Mouse (Mus musculus): ENCODE measurements around the gene Esm1.
"Not testable (repeated sequence)": the region's sequence is repeated elsewhere in the genome, so short reads cannot be mapped to it uniquely, and the experiment has no call there.

The Esm1 gene

GRCm38 (mm10) chr13:113242129-113242528, 32.7 kb downstream of the Esm1 start:
- no peak for DNase-seq

- no peak for DNase-seq
Measured at GRCm38 (mm10) chr13:113245025-113245424, 35.6 kb downstream of the Esm1 start.

DNA sequence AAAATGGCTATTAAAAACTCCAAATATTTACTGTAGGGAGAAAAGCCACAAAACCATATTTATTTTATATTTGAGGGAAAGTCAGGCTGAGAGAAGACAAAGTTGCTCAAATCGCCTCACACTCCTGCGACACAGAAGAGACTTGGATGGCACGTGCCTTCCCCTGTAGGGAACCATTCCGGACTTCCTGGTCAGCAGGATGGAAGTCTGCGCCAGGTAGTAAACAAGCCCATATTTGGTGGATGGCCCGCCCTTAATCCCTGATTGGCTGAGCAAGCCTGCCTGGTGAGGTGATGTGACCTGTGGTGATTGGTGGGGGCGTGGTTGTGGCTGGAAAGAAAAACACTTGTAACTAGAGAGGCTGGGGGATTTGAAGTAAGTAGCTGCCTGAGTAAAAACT, 43.1 kb downstream of the Esm1 start:
- not testable (repeated sequence) for DNase-seq

DNA sequence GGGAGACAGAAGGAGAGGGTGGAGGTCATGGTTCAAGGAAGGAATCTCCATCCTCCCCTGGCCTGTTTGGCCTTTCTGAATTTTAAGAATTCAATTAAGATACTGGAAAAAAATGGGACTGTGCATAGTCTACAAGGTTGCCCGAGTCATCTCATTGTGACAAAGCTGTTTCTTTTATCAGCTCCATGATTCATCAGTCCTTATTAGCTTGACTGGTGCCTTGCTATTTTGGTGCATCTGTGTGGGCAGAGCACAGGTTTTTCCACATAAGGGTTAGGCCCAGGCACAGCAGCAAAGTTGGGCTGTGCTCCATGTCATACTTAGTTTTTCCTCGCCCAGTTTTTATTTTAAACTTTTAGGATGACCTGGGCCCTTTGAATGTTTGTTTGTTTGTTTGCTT, 47.3 kb downstream of the Esm1 start:
- DNase-seq, result no peak

- DNase-seq, result no peak
Measured at GRCm38 (mm10) chr13:113257190-113257589, 47.7 kb downstream of the Esm1 start.

DNA sequence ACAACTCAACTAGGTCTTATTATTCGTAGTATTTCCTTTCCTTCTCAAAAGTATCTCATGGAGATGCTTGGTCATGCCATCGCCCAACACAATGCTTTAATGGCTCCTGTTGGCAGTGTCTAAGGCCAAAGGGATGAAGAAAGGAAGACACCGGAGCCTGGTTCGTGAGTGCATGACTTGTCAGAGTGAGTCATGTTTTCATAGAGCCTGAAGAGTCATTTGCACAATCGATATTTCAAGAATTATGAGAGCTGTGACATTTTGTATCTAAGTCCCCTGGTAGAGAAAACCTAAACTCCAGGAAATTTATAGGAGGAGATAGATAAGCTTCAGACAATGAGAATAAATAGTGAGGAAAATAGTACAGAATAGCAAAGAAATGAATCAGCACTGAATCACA, 49.8 kb downstream of the Esm1 start:
- no peak for DNase-seq

GRCm38 (mm10) chr13:113262822-113263221, 53.4 kb downstream of the Esm1 start:
- no peak for DNase-seq

DNA sequence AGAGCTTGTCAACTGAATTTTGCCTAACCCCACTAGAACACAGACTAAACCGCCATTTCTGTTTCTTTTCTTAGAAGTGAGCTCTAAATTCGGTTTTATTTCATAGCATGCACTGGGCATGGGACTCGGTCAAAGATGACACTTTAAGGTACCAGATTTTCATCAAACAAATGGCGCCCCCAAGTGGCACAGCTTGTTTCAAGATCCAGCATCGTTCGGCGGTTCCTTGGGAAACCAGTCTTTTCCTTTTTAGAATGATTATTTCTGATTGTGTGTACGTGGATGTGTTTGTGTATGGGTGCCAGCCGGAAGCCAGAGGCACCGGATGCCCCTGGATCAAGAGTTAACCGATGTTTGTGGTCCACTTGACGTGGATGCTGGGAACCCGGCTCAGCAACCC, 55.8 kb downstream of the Esm1 start:
- DNase-seq, result no peak

- peak; percentile 39 for DNase-seq
Measured at GRCm38 (mm10) chr13:113266495-113266951, 57.1 kb downstream of the Esm1 start.

- DNase-seq, result no peak
Measured at GRCm38 (mm10) chr13:113267204-113267603, 57.7 kb downstream of the Esm1 start.

All from cerebellum, adult 9-11 months (tissue).